Mouse (Mus musculus): Measurements from ENCODE around the gene Kcnh8.

Kcnh8 gene

GRCm38 (mm10) chr17:52602093-52602780 is at the start of gene Kcnh8:
Gene Kcnh8 (plus strand): TSS chr17:52602709.
- DNase-seq (ENCODE audit: low spot score): peak; percentile 8

GRCm38 (mm10) chr17:52559961-52560720 is 42.4 kb upstream of the Kcnh8 start:
- peak; percentile 71 for DNase-seq (ENCODE audit: low spot score)

GRCm38 (mm10) chr17:52565467-52566155 is 36.9 kb upstream of the Kcnh8 start:
- no peak for DNase-seq (ENCODE audit: low spot score)

GRCm38 (mm10) chr17:52569584-52570270 is 32.8 kb upstream of the Kcnh8 start:
- peak; percentile 6 for DNase-seq (ENCODE audit: low spot score)

- no peak for DNase-seq (ENCODE audit: low spot score)
Measured at GRCm38 (mm10) chr17:52572229-52572628, 30.3 kb upstream of the Kcnh8 start.

GRCm38 (mm10) chr17:52591503-52592194 is 10.9 kb upstream of the Kcnh8 start:
- peak; percentile 26 for DNase-seq (ENCODE audit: low spot score)

GRCm38 (mm10) chr17:52599141-52599540 is 3.4 kb upstream of the Kcnh8 start:
- no peak for DNase-seq (ENCODE audit: low spot score)

GRCm38 (mm10) chr17:52600882-52601371 is 1.6 kb upstream of the Kcnh8 start:
- DNase-seq (ENCODE audit: low spot score): peak; percentile 64

- no peak for DNase-seq (ENCODE audit: low spot score)
Measured at GRCm38 (mm10) chr17:52602781-52603170, 267 bp downstream of the Kcnh8 start.

GRCm38 (mm10) chr17:52603411-52603810 is 902 bp downstream of the Kcnh8 start:
- no peak for DNase-seq (ENCODE audit: low spot score)

- no peak for DNase-seq (ENCODE audit: low spot score)
Measured at GRCm38 (mm10) chr17:52611382-52611781, 8.9 kb downstream of the Kcnh8 start.

- DNase-seq (ENCODE audit: low spot score): no peak
Measured at GRCm38 (mm10) chr17:52649186-52649585, 46.7 kb downstream of the Kcnh8 start.

- DNase-seq (ENCODE audit: low spot score): no peak
Measured at GRCm38 (mm10) chr17:52691988-52692387, 89.5 kb downstream of the Kcnh8 start.

- no peak for DNase-seq (ENCODE audit: low spot score)
Measured at GRCm38 (mm10) chr17:52701944-52702343, 99.4 kb downstream of the Kcnh8 start.

GRCm38 (mm10) chr17:52712319-52712718 is 109.8 kb downstream of the Kcnh8 start:
- no peak for DNase-seq (ENCODE audit: low spot score)

- DNase-seq (ENCODE audit: low spot score): no peak
Measured at GRCm38 (mm10) chr17:52722214-52722613, 119.7 kb downstream of the Kcnh8 start.

- no peak for DNase-seq (ENCODE audit: low spot score)
Measured at GRCm38 (mm10) chr17:52728806-52729205, 126.3 kb downstream of the Kcnh8 start.

GRCm38 (mm10) chr17:52738436-52738835 is 135.9 kb downstream of the Kcnh8 start:
- DNase-seq (ENCODE audit: low spot score): no peak

GRCm38 (mm10) chr17:52788151-52788550 is 185.6 kb downstream of the Kcnh8 start:
- DNase-seq (ENCODE audit: low spot score): no peak

- no peak for DNase-seq (ENCODE audit: low spot score)
Measured at GRCm38 (mm10) chr17:52804463-52804862, 202.0 kb downstream of the Kcnh8 start.

GRCm38 (mm10) chr17:52810773-52811172 is 208.3 kb downstream of the Kcnh8 start:
- no peak for DNase-seq (ENCODE audit: low spot score)

All from T-cell, adult 2 months (primary cell).